Mouse (Mus musculus): ENCODE data around the gene Aqp3.
A peak's percentile ranks its signal among the peaks of the same experiment; 100 is the strongest.

Gene Aqp3

DNA sequence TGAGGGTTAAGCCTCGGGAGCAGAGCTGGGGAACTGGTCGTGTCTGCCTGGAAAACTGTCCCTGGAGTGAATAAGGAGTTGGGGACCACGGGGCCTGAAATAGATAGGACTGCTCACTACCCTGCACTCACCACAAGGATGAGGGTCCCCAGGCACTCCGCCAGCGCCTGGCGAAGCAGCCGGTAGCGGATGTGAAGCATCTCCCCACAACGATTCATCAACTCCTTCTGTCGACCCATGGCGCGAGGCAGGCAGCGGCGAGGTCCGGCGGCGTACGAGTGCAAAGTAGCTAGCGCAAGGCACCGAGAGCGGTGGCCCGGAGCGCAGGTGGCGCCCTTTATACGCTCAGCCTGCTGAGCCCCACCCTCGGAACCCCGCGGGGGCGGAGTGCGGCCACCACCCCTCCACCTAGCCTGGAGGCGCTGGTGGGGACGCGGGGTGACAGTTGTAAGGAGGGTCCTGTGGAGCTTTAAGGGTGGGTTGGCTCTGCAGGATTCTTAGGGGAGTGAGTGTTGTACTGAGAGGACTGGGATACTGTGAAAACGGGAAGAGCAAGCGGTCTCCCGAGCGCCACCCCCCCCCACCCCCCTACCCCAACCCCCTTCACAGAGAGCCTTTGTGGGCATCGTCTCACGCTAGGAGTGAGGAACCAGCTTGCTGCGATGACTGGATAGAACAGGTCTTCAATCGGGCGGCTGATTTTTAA, at the start of gene Aqp3:
Gene Aqp3 (minus strand): TSS at position 313 of the 706 bp plus-strand sequence.
- DNase-seq (ENCODE audit: low spot score) = peak; percentile 58

DNA sequence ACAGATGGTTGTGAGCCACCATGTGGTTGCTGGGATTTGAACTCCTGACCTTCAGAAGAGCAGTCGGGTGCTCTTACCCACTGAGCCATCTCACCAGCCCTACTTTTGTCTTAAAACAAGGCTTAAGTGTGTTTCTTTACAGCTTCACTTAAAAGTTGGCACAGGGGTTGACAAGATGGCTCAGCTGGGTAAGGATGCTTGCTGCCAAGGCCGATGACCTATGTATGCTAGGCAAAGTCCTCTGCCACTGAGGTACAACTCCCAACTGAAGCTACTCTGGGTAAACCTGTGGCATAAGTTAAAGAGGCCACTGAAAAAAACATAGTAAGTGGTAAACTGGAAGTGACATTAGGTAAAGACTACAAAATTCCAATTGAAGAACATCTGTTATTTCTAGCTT, 44.6 kb upstream of the Aqp3 start:
- DNase-seq (ENCODE audit: low spot score) = no peak

DNA sequence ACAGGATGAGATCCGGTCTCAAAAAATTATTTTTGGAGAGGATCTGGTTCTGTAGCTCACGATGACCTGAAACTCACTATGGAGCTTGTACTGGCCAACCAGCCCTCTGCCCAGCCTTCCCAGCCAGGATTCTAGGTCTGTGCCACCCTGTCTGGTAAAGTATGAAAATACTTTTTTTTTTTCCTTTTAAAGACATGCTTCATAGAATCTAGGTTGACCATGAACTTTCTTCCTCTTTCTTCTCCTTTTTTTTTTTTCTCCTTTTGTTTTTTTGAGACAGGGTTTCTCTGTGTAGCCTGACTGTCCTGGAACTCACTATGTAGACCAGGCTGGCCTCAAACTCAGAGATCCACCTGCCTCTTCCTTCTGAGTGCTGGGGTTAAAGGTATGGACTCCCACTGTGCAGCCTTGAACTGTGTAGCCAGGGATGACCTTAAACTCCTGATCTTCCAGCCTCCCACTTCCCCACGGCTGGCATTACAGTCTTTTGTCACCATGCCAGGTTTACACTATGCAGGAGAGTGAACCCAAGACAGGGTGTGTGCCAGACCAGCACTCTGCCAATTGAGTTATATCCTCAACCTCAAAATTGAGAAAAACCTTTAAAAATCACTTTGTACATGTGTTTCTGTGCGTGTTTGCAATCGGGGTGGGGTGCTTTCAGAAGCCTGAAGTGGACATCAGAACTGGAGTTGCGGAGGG, 42.3 kb upstream of the Aqp3 start:
- no peak for DNase-seq (ENCODE audit: low spot score)

DNA sequence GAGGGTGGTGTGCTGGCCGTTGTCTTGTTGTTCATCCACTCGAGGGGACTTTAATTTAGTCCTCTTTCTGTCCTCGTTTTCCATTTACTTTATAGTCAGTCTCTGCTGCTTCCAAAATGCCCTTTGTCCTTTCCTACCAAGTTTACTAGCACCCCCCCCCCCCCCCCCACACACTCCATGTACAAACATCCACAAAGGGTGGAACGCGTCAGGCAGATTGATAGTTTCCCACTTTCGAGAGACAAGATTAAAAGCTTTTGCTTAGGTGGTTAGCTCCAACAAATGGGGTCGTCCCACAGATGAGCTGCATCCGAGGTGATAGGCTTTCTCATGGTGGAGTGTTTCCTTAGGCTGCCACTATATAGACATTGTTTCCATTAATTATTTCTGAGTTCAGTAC, 38.8 kb upstream of the Aqp3 start:
- no peak for DNase-seq (ENCODE audit: low spot score)

DNA sequence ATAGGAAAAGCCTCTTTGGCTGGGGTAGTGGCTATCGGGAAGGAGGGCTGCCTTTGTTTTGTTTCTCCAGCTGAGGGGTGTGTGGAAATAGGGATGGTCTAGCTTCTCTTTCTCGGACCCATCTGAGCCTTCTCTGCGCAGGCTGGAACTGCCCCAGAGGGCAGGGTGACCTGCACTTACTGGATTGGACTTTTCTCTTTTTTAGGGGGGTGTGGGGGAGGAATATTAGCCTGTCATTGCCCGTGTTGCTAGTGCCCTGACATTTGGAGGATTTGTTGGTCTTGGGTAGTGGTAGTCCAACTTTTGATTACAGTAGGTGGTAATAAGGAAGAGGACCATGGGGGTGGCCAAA, 38.4 kb upstream of the Aqp3 start:
- no peak for DNase-seq (ENCODE audit: low spot score)

DNA sequence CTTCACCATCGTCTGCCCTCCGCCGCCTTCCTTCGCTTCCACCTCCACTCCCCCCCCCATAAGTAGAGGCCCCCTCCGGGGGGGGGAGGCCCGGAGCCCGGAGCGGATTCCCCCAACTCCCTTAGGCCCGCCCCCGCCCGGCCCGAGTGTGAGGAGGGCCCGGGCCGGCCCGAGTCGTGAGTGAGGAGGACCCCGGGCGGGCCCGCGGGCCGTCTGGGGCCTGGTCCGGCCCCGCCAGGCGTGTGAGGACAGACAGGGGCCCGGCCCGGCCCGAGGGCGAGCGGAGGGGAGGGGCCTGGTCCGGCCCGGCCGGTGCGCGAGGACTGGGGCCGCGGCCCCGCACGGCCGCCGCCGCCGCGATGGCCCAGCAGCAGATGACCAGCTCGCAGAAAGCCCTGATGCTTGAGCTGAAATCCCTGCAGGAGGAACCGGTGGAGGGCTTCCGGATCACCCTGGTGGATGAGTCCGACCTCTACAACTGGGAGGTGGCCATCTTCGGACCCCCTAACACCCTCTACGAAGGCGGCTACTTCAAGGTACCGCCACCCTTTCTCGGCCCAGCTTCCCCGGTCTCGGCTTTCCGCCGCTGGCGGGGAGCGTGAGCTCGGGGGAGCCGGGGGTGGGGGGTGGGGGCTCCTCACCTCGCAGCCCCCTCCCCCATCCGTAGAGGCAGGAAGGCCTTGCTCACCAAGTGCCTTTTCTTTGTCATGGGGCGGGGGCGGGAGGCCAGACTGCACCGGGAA, 37.9 kb upstream of the Aqp3 start, which contains the start of gene Ube2r2:
Gene Ube2r2 (plus strand): TSS at position 33 of the 743 bp plus-strand sequence.
- peak; percentile 46 for DNase-seq (ENCODE audit: low spot score)

DNA sequence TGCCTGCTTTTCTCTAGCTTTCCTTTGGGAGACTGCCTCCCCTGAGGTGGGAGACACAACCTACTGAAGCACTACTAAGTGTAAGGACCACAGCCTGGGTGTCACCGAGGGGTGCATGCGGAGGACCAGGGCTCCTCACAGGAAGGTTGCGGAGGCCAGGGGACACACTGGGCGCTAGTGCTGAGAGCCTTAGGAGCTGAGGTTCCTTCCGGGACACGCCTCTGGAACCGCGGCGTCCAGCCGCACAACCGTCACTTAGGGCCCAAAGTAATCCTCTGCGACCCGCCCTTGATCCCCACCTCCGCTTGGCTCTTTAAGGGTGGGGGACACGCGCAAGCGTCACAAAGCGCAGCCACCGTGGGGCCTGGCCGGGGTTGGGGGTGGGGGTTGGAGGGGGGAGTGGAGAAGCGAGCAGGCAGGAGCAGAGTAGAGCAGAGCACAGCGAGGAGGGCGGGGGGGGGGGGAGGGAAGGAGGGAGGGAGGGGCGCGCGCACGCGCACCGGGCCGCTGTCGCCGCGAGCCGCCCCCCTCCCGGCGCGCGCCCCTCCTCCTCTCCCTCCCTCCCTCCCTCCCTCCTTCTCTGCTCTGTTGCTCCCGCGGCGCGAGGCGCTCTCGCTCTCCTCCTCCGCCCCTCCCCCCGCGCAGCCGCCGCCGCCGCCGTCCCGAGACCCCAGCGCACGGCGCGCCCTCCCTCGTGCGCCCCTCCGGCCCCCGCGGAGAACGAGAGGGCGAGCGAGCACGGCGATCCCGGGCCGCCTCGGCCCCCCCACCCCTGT, 37.1 kb upstream of the Aqp3 start:
- peak; percentile 61 for DNase-seq (ENCODE audit: low spot score)

DNA sequence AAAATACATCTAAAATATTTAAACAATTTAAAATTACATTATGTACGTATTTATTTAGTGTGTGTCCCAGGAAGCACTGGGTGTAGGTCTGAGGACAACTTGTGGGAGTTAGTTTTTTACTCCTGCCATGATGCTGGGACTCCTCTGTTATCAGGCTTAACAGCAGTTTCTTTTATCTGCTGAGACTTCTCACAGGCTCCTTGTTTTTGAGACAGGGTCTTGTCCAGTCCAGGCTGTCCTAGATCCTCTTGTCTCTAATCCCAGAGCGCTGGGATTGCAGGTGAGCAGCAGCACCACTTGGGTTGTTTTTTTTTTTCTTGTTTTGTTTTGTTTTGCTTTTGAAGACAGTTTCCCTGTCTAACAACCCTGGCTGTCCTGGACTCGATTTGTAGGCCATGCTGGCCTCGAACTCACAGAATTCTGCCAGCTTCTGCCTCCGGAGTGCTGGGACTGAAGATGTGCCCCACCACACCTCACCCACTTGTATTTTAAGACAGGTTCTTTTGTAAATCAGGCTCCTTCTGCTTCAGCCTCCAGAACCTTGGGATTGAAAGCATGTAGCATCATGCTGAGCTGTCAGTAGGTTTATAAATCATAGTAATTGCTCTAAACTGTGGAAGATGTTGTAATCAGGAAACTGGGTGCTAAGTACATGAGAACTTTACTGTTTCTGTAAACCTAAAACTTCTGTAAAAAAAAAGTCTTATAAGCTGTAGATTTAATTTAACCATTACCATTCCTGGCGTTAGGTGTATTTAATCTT, 35.7 kb upstream of the Aqp3 start:
- DNase-seq (ENCODE audit: low spot score) = no peak

DNA sequence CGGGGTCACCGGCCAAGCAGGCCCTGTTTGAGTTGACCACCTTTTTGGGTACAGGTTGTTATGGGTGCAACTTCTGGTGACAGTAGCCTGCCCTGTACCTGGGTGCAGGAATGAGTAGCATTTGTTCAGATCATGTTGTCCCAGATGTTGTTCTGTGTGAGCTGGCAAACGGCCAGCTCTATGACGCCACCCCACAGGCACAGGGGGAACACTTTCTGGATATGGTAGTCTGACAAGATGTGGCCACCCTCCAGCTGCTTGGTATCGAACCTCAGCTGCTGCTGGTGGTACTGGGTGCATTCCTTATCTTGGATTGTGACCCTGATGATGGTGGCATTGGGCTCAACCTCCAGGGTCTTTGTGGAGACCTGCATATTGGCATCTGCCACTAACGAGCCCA, 34.5 kb upstream of the Aqp3 start:
- DNase-seq (ENCODE audit: low spot score) = no peak

DNA sequence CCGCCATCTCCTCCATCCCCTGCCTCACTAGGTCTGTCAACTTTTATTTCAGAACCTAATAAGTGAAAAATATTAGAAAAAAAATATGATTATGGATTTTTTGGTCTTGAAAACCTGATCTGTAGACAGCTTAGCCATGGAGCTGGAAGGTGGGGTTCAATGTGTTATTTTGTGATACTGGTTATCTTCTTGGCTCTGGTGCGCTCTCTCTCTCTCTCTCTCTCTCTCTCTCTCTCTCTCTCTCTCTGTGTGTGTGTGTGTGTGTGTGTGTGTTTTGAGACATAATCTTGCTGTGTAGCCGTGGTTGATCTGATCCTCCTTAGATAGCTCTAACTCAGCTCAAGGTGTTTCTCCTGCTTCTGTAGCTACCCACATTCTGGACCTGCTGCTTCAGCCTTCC, 31.9 kb upstream of the Aqp3 start:
- no peak for DNase-seq (ENCODE audit: low spot score)

DNA sequence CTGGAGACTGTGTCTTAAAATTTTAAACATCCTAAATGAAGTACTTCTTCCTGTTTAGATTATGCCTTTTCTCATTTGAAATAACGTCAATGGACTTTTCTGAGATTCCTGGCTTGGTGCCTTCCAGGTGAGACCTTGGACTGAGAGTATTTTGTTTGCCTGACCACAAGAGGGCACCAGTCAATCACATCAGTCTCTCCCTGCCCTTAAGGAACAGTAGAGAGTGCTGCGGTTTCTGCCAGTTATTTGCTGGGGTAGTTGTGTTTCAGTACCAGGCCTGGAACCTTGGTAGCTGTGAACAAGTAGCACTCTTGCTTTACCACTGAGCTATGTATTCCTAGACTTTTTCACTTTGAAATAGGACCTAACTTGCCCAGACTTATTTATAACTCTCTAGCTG, 31.4 kb upstream of the Aqp3 start:
- peak; percentile 76 for DNase-seq (ENCODE audit: low spot score)

DNA sequence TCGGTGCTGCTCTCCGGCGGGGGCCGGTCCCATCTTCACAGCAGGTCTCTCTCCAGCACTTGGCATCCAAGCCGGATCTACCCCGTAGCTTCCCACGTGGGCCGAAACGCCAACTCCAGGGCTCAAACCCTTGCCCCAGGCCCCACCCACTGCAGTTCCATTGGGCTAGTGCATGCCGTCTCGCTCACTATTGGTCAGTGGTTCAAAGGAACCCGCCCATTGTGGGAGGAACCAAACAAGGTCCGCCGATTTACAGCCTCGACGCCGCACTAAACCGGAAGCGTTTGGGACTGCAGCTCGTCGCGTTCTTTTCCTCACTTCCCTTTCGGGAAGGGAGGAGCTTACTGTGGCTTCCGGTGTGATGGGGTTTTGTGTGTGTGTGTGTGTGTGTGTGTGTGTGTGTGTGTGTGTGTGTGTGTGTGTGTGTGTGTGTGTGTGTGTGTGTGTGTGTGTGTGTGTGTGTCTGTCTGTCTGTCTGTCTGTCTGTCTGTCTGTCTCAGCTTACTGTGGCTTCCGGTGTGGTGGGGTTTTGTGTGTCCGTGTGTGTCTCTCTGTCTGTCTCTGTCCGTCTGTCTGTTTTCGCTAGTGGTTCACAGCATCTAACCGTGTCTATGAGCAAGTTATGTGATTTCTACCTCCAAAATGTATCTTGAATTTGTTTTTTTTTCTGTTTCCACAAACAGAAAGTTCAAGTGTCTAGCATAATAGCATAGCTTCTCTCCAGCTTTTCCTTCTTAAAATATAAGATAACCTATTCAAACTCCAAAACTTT, 26.4 kb upstream of the Aqp3 start, which contains the start of gene Nol6:
Gene Nol6 (minus strand): TSS at position 276 of the 772 bp plus-strand sequence.
- DNase-seq (ENCODE audit: low spot score) = peak; percentile 98

DNA sequence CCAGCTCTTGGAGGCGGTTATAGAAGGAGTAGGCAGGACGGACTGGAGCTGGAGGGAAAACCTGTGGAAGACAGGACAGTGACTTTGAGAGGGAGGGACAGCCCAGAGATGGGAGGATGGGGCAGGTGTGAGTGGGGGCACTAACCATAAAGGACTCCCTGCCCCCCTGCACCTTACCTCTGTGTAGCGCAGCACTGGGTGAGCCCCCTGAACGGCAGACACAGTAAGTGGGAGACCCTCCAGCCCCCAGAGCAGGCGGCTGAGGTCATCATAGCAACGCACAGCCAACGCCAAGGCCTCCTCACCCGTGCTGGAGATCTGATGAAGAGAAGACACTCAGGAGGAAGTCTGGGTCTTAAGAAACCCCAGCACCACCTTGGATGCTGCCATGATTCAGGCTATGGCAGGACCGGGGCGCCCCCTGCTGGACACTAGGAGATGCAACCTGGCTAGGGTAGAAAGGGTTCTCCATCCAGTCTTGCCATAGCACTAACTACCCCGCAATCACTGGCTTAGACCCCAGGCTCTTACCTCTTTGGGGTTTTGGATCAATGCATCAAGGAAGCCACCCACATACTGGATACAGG, 20.8 kb upstream of the Aqp3 start:
- peak; percentile 68 for DNase-seq (ENCODE audit: low spot score)

DNA sequence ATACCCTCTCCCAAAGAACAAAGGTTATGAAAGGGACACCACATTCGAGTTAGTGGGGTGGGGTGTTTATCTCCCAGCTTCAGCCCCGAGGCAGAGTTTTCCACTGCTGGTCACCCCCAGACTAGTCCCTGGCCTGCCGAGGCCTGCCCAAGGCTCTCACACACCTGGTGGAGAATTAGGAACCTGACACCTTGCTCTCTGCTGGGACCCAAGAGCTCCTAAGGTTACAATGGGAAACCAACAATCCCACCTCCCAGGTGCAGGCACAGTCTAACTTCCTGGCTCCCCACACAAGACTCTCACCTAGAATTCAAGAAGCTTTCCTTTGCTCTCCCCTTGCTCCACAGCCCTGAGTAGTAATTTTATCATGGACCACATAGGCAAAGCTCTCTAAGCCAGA, 18.8 kb upstream of the Aqp3 start:
- DNase-seq (ENCODE audit: low spot score) = no peak

DNA sequence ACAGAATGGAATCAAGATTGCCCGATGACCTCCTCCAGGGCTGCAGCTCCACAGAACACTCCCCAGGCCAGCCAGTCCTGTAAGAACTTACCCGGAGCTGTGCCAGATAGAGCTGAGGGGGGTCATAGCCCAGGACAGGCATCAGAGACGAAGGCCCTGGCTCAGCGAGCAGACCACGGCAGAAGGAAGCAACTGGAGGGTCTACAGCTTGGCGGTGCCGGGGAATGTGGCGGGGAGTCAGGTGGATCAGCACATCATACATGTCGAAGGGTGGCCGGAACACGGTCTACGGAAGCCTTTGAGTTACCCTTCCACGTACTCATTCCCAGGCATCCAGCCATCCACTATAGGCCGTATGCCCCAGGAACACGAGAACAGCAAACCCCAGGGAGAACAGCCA, 17.8 kb upstream of the Aqp3 start:
- DNase-seq (ENCODE audit: low spot score) = no peak

DNA sequence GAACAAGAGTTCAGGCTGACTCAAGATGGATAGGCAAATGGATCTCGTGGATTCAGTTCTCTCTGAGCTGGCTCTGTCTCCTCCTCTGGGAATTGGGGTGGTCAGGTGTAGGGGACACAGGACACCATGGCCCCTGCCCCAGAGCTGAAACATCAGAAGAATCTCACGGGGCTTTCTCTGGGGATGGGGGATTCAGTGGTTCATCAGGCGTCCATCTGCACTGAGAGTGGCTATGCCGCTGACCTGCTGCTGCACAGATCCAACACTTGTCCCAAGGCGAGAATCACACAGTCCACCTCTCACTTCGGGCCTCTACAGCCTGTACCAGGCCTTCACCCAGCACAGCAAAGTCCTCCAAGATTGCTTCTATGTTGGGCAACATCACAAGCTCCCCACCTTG, 17.1 kb upstream of the Aqp3 start:
- no peak for DNase-seq (ENCODE audit: low spot score)

DNA sequence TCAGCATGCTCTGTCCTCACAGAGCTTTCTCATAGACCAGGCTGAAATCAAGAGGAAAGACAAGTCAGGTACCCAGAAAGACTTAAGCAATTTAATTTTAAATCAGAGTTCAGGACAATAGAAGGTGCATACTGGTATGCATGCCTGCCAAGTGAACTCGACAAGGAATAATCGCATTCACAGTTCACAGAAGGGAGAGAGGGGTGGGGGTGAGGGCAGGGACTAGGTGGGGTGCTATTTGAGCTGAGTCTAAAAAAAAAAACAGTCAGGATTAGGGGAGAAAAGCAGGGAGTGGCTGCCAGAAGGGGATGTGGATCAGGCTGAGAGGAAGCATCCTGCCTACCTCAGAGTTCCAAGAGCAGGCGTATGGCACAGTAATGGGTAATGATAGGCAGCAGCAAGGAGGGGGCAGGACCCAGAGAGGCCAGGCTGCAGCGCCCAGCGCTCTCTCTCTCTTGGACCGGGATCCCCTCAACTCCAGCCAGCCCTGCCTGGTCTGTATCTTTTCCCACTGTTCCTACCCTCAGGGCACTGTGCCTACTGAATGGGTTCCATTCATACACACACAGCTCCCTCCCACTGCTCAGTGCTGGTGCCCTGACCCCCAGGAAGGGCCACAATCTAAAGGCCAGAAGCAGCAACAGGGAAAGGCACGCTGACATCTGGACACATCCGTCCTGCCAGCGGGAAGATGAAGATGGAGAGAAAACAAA, 16.5 kb upstream of the Aqp3 start:
- DNase-seq (ENCODE audit: low spot score) = no peak

DNA sequence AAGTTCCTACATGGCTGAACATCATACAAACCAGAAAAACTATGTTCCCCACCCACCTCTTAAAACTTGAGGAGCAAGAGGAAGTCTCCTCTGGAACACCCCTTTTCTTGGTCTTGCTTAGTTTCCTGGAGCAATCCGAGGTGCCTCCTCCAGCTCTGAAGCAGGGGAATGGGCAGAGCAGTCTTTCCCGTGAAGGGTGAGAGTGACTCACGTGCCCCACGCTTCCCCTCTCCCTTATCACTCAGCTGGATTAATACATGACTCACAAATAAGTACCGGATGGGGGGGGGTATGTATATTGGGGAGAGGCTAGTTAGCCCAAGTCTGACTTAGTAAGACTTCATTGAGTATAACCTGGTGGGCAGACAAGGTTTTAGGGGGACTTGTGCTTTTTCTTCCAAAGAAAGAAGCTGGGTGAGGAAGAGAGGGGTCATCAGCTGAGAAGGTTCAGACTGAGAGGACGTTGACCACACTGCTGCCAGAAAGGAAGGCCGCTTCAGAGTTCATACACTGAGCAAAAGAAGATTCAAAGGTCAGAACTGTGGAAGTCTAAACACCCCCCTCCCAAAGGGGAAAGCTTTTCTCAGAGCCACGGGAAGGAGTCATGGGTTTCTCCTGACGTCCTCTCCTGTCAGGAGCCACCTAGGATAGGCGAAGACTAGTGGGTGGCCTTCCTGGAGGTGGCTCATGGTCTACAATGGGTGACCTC, 10.9 kb upstream of the Aqp3 start:
- no peak for DNase-seq (ENCODE audit: low spot score)

DNA sequence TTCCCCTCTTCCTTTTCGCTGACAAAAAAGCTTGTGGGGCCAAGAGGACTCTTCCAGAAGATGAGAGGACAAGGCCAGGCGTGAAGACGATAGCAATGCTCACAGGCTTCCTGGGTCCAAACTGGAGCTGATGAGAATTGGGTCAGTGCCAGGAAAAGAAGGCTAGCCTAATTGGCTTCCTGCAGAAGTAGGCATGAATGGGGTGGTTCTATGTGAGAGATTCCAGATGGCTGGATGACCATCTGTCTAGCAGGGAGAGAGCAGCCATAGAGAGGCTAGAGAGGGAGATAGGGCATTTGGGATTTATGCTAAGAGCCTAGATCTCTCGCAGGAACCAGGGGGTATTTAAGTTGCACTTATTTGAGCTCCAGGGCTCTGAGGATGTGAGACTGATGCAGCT, 9.5 kb upstream of the Aqp3 start:
- DNase-seq (ENCODE audit: low spot score) = no peak

Data from T-cell, adult 2 months (primary cell).